Mouse (Mus musculus) kidney, postnatal 0 days (tissue): ENCODE results near the gene Cbfa2t2. TPM values are rescaled to one million over a fixed set of nuclear protein-coding genes. Genes with fewer than 3 reads are reported as not detected.

Experiments
- ATAC-seq: fragments of 200-750 bp; cut with Nextera tagmentation; replicated peaks from 2 replicates; pipeline ENCODE4 v1.8.0; 2017; ENCODE audit warnings: low read depth, moderate number of reproducible peaks, moderate TSS enrichment, moderate library complexity; ENCODE audit not compliant: low FRiP score
- DNase-seq: peaks from one replicate; pipeline ENCODE4 v3.0.0-alpha.2; 2016; ENCODE audit warnings: low spot score
- H3K27ac ChIP-seq: fragments of 300-500 bp; sonication (generic); 2 replicates; pipeline ENCODE4 v1.5.1; 2014; ENCODE audit warnings: mild to moderate bottlenecking
- H3K27me3 ChIP-seq: fragments of 300-500 bp; sonication (generic); 2 replicates; pipeline ENCODE4 v1.6.1; 2014; ENCODE audit warnings: low read length, mixed read lengths; ENCODE audit not compliant: insufficient read depth
- H3K36me3 ChIP-seq: fragments of 300-500 bp; sonication (generic); 2 replicates; pipeline ENCODE4 v1.6.1; 2014; ENCODE audit warnings: low read length, mixed read lengths; ENCODE audit not compliant: insufficient read depth
- H3K4me1 ChIP-seq: fragments of 300-500 bp; sonication (generic); replicated peaks from 2 replicates; pipeline ENCODE4 v1.6.1; 2014; ENCODE audit warnings: antibody characterized with exemption, low read length, mixed read lengths; ENCODE audit not compliant: insufficient read depth
- H3K4me2 ChIP-seq: fragments of 300-500 bp; sonication (generic); 2 replicates; pipeline ENCODE4 v1.6.1; 2014; ENCODE audit warnings: mild to moderate bottlenecking, low read length, moderate library complexity, mixed read lengths
- H3K4me3 ChIP-seq: fragments of 300-500 bp; sonication (generic); replicated peaks from 2 replicates; pipeline ENCODE4 v1.5.1; 2014; ENCODE audit warnings: low read depth, low read length
- H3K9ac ChIP-seq: fragments of 300-500 bp; sonication (generic); 2 replicates; pipeline ENCODE4 v1.6.1; 2014; ENCODE audit warnings: low read depth, low read length
- H3K9me3 ChIP-seq: fragments of 300-500 bp; sonication (generic); replicated peaks from 2 replicates; pipeline ENCODE4 v1.6.1; 2016; ENCODE audit warnings: low read length, inconsistent platforms, mixed read lengths
- CTCF ChIP-seq: IDR thresholded peaks from 2 replicates; pipeline ENCODE4 v1.5.1; 2016; ENCODE audit warnings: antibody characterized with exemption, low read depth, mild to moderate bottlenecking, moderate library complexity
- WGBS: fragments of 180-500 bp; shearing (Covaris S2); extraction: QIAGEN DNeasy Blood & Tissue Kit; methylation state at CpG from one replicate; pipeline ENCODE4 v1.1.7; 2014; 5-methylcytosine and 5-hydroxymethylcytosine counted together
- polyA plus RNA-seq: library from polyadenylated mRNA; unstranded; fragments of >200 nt; fragmentation: Nextera tagmentation; extraction: Ambion mirVana; gene quantifications from 2 replicates; pipeline ENCODE4 v1.2.1, GENCODE M21; 2015

Cbfa2t2 gene
- polyA plus RNA-seq, 1 experiment from 2014 or later = 23.6 TPM

DNA sequence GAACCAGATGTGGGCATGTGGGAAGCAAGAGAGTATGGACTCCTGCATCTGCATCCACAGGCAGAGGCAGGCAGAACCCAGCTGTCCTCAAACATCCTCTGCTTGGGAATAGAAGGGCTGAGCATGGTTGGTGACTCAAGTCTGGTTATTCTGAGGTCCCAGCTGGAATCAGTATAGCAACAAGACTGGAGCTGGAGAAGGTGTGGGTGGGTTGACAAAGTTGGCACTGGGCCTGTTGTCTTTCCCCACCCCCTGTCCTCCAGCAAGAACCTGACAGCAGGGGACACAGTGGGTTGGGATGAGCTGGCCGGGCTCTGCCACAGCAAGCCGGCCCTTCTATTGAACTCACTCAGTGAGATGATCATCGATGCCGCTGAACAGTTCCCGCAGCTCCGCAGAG lies 119.0 kb downstream of the Cbfa2t2 start:
- Histone ChIP-seq H3K9ac (no peak overlapping the region), H3K36me3 (no peaks in the 10 kb centered on the region), H3K27me3 (peaks cover 4% of the 10 kb centered on the region; the same call in 1 of the 2 replicates), H3K4me3 (no peak overlapping the region), H3K27ac (no peak overlapping the region), H3K4me1 (peaks cover 23% of the 10 kb centered on the region), H3K4me2 (no peak overlapping the region), H3K9me3 (no peaks in the 10 kb centered on the region)
- ATAC-seq (no peak), DNase-seq (no peak)
- no peak for TF ChIP-seq CTCF
- 88% methylated on average over 6 of the region's 6 CpGs for WGBS

DNA sequence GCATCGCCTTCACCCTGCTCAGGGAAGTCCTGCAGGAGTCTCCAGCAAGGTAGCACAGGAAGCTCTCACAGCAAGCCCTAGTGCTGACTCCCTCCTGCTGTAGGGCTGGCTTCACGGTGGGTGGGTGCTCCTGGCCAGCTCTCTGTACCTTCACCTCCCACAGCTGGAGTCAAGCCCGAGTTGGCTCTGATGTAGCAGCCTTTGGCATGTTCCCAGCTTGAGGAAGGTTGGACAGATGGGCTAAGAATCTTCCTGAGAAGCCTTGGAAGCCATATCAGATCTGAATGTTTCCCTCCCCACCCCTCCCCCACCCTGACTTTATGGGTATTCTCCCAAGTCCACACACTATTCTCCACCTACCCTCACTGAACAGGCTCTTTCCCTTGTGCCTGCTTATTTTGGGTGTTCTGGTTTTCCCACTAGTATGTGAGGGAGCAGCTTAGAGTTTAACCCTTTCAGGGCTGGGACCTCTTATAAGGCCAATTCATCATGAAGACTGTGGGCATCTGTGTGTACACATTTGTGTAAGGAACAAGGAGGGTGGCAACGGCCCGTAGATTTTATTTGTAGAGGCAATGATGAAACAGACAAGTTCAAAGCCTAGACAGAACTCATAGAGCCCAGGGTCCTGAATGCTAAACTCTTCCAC lies 121.0 kb downstream of the Cbfa2t2 start:
- 0 out of 2 replicates have a peak, but pooled peaks cover 3% of the 10 kb centered on the region for H3K36me3 ChIP-seq
- ATAC-seq (no peak), DNase-seq (no peak)
- no peaks in the 10 kb centered on the region for H3K27me3 ChIP-seq
- WGBS = 44% methylated on average over 5 of the region's 5 CpGs
- no peak overlapping the region for H3K9ac ChIP-seq
- H3K4me1 ChIP-seq = peaks cover 19% of the 10 kb centered on the region
- H3K4me2 ChIP-seq = no peak overlapping the region
- H3K9me3 ChIP-seq = no peaks in the 10 kb centered on the region
- no peak for TF ChIP-seq CTCF
- no peak overlapping the region for H3K27ac ChIP-seq
- H3K4me3 ChIP-seq = no peak overlapping the region

DNA sequence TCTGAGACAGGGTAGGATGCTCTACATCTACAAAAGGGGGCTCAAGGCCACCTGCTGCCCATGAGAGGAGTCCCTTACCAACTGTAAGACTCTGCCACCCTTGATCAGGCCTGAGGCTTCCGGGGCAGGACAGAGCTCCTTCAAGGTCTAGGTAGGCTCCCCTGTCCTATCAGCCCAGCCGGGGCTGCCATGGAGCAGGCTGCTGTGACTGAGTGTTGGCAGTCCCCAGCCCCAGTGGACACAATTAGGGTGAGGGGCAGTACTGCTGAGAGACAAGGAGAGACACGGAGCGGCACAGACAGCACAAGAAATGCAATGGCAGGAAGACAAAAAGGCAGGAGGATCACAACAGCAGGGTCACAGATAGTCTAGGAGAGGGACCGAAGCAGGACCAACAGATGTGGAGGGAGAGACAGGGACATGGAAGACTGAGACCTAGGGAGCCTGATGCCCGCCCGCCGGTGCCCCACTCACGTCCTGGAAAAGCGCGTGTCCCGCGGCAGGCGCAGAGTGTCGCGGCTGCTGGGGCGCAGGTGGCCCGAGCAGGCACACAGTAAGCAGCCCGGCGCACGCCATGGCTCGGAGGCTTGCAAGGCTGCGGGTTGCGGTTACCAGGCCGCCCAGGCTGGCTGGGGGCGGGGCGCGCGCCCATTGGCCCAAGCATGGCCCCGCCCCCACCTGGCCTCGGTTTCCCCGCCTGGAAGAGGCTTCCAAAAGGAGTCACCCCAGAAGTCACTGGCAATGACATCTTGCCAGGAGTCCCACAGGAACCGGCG lies 122.2 kb downstream of the Cbfa2t2 start, which contains the start of gene Necab3:
Gene Necab3 (minus strand): TSS at position 627 of the 776 bp plus-strand sequence.
- TF ChIP-seq CTCF = no peak
- Histone ChIP-seq H3K27me3 (no peaks in the 10 kb centered on the region), H3K4me2 (peak within 1 kb of the TSS; percentile 66), H3K4me3 (peak within 1 kb of the TSS; percentile 21; the same call in 1 of the 2 replicates), H3K4me1 (peaks cover 19% of the 10 kb centered on the region), H3K9ac (peak within 1 kb of the TSS; percentile 32; the same call in 1 of the 2 replicates), H3K9me3 (no peaks in the 10 kb centered on the region), H3K27ac (0 out of 2 replicates have a peak within 1 kb of the TSS, but pooled peaks have one; percentile 8), H3K36me3 (0 out of 2 replicates have a peak, but pooled peaks cover 3% of the 10 kb centered on the region)
- no peak for DNase-seq
- no peak for ATAC-seq
- 7% methylated on average over 34 of the region's 34 CpGs for WGBS

DNA sequence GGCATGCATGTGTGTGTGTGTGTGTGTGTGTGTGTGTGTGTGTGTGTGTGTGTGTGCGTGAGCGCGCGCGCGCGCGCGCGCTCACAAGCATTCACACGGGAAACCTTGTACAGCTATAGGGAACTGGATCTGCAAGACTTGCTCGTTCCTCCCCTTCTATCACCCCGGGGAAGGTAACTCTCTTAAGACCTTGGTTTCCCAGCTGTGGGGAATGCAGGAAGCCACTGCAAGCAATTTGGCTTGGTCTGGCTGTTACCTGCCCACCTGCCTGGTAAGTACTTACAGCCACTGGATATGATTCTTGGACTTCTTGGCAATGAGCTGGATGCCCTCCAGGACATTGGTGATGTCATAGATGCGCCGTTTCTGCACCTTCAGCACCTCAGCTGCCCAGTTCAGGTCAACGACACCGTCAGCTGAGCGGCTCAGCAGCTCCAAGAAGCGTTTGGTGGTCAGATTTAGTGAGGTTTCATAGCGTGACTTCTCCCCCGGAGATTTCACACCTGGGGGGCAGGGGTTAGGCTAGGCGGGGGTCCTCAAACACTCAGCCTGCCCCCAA lies 127.4 kb downstream of the Cbfa2t2 start:
- Histone ChIP-seq H3K4me3 (no peak overlapping the region), H3K4me1 (peaks cover 15% of the 10 kb centered on the region), H3K9me3 (no peaks in the 10 kb centered on the region), H3K9ac (no peak overlapping the region), H3K27ac (no peak overlapping the region), H3K36me3 (0 out of 2 replicates have a peak, but pooled peaks cover 3% of the 10 kb centered on the region), H3K4me2 (no peak overlapping the region), H3K27me3 (no peaks in the 10 kb centered on the region)
- WGBS = 79% methylated on average over 22 of the region's 22 CpGs
- DNase-seq (no peak), ATAC-seq (0 out of 2 replicates have a peak, but pooled peaks have one; percentile 33)
- no peak for TF ChIP-seq CTCF

DNA sequence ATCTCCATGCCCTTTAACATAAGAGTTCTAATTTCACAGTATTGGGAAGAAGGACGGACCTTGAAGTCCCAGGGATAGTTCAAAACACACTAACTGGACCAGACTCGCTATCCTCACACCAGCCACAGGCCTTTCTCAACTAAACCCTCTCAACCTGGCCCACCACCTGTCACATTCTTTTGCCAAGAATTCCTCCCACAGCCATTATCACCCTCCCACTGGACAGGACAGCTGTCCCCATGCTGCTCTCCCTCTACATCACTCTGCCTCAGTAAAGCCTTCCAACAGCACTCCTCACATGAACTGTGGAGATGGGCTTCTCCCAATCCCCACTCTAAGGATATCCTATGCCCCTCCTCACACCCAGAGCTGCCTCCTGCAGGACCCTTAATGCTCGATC lies 129.3 kb downstream of the Cbfa2t2 start:
- Histone ChIP-seq H3K36me3 (0 out of 2 replicates have a peak, but pooled peaks cover 3% of the 10 kb centered on the region), H3K4me1 (peaks cover 17% of the 10 kb centered on the region), H3K27ac (no peak overlapping the region), H3K9me3 (no peaks in the 10 kb centered on the region), H3K4me3 (no peak overlapping the region), H3K9ac (no peak overlapping the region), H3K27me3 (no peaks in the 10 kb centered on the region), H3K4me2 (no peak overlapping the region)
- no peak for ATAC-seq
- WGBS = 71% methylated on average over 3 of the region's 3 CpGs
- DNase-seq = no peak
- no peak for TF ChIP-seq CTCF

DNA sequence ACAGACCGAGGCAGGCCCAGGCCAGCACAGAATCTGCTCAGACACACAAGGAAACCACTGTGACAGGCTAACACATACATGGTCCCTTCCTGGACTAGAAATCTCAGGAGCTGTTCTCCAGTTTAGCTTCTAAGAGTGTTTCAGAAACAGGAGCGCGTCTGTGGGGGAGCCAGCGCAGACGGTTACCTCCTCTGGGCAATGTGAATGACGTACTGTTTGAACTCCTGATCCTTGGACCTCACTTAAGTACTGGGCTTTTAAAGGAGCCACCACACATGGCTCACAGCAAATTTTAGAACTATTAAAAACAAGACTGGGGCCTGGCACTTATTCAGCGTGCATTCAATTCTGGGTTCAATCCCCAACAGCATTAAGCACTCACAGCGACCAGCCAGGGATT lies 130.4 kb downstream of the Cbfa2t2 start:
- no peaks in the 10 kb centered on the region for H3K27me3 ChIP-seq
- TF ChIP-seq CTCF = no peak
- no peak overlapping the region for H3K9ac ChIP-seq
- H3K4me1 ChIP-seq = peaks cover 17% of the 10 kb centered on the region
- ATAC-seq (no peak), DNase-seq (peak; percentile 52)
- no peaks in the 10 kb centered on the region for H3K9me3 ChIP-seq
- no peak overlapping the region for H3K4me3 ChIP-seq
- no peak overlapping the region for H3K27ac ChIP-seq
- H3K4me2 ChIP-seq = no peak overlapping the region
- 37% methylated on average over 8 of the region's 8 CpGs for WGBS
- 0 out of 2 replicates have a peak, but pooled peaks cover 3% of the 10 kb centered on the region for H3K36me3 ChIP-seq
